Mouse (Mus musculus) inflammation-experienced regulatory T-cells, adult 16 weeks (primary cell): Measurements from ENCODE around the gene Bbs4. TPM values are rescaled to one million over a fixed set of nuclear protein-coding genes. Genes with fewer than 3 reads are reported as not detected.

Experiments used
- polyA plus RNA-seq: library from polyadenylated mRNA; unstranded; fragments of 100-300 nt; shearing (Covaris generic); gene quantifications from one replicate; pipeline ENCODE4 v1.2.1, GENCODE M21; 2017

Bbs4 gene
- polyA plus RNA-seq, result 16.3 TPM

GRCm38 (mm10) chr9:59353253-59353639 lies at the start of gene Bbs4:
Gene Bbs4, minus strand, starts transcription at chr9:59353508.

GRCm38 (mm10) chr9:59290957-59291687 lies 62.2 kb downstream of the Bbs4 start, which contains the start of gene Adpgk:
Gene Adpgk, plus strand, starts transcription at chr9:59291558.

Other genes starting within 250 kb of the Bbs4 start
- 12.5 TPM for gene Adpgk, start 62.0 kb downstream of the Bbs4 start, polyA plus RNA-seq
- 16.9 TPM for gene Arih1, start 133.1 kb upstream of the Bbs4 start, polyA plus RNA-seq
- gene Hexa, start 186.0 kb upstream of the Bbs4 start, polyA plus RNA-seq, result 83.8 TPM
- gene Tmem202, start 186.3 kb upstream of the Bbs4 start, polyA plus RNA-seq, result 0.52 TPM
- gene Celf6, start 224.4 kb upstream of the Bbs4 start, polyA plus RNA-seq, result not detected